Mouse (Mus musculus): ENCODE results near the gene Map3k5. TPM values are rescaled to one million over a fixed set of nuclear protein-coding genes. Genes with fewer than 3 reads are reported as not detected.

Map3k5 gene
- polyA plus RNA-seq, 1 experiment from 2014 or later = 0.99 TPM

DNA sequence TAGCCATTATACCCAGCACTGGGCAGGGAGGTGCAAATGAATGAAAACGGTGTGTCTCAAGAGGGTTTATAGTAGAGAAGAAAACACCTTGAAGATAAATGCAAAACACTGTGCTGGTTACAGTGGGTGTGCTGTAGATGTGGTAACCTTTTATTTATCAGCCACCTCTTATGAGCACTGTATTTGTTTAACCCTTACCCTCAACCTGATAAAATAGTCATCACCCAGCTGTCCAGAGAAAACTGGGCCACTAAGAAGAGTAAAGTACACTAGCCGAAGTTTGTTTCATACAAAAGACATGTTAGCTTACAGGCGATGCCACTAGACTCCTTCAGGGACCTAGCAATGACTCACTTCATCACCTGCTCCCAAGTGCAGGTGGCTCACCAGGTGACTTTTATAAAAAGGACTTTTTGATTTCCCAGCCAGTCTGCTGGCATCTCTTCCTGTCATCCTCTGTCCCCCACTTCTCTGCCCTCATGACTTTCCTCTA is 235.0 kb downstream of the Map3k5 start:
- 88% methylated on average over 3 of the region's 3 CpGs for WGBS
- H3K27me3 ChIP-seq (ENCODE audit: control insufficient read depth, insufficient read depth, low read length) = no peaks in the 10 kb centered on the region

DNA sequence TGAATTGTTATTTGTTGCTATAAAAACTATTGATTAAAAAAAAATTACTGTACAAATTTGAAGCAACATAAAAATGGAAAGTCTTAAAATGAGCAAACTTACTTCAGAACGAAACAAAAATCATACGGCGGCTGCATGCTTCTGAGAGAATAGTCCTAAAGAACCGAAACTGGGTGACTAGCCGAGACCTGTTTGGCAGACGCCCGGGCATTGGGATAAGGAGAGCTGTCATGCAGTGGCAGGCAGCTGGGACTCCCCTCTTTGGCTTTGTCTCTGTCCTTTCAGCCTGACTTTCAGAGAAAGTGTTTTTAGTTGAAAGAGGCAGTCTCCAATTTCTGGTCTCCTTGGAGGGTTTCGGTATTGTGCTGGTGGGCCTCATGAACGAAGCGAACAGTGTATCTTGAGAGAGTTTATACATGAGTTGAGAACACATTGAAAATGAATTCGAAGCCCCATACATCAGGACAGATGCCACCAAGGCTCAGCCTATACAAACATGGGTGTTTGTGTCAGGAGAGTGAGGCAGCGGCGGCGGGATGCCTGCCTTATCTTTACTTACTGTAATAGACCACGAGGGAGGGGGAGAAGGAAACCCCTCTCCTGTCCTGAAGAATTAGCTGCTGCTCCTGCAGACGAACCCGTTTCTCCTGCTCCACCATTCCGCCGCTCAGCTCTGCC is 235.8 kb downstream of the Map3k5 start:
- ATAC-seq (ENCODE audit: insufficient number of reproducible peaks, low FRiP score, low TSS enrichment, low read depth) (0 out of 2 replicates have a peak, but pooled peaks have one; percentile 4), DNase-seq (ENCODE audit: low spot score) (no peak)
- WGBS = 35% methylated on average over 17 of the region's 19 CpGs
- Histone ChIP-seq H3K9ac (ENCODE audit: low read length) (no peak overlapping the region), H3K36me3 (ENCODE audit: control insufficient read depth, insufficient read depth, low read length) (no peaks in the 10 kb centered on the region), H3K27ac (replicated peaks; ENCODE audit: low read depth, low read length) (no peak overlapping the region), H3K9me3 (ENCODE audit: control insufficient read depth, low read length) (no peaks in the 10 kb centered on the region), H3K4me1 (ENCODE audit: control insufficient read depth, insufficient read depth, low read length) (no peaks in the 10 kb centered on the region), H3K27me3 (ENCODE audit: control insufficient read depth, insufficient read depth, low read length) (no peaks in the 10 kb centered on the region), H3K4me2 (ENCODE audit: low read depth, severe bottlenecking) (peak overlapping the region; percentile 24), H3K4me3 (ENCODE audit: low read depth, low read length) (no peak overlapping the region)

More for the DNA sequence above, 235.0 kb downstream of the Map3k5 start:
- H3K36me3 ChIP-seq (ENCODE audit: control insufficient read depth, insufficient read depth, low read length) = no peaks in the 10 kb centered on the region
- H3K4me2 ChIP-seq (ENCODE audit: low read depth, severe bottlenecking) = no peak overlapping the region
- DNase-seq (ENCODE audit: low spot score) = no peak
- no peak for ATAC-seq (ENCODE audit: insufficient number of reproducible peaks, low FRiP score, low TSS enrichment, low read depth)
- no peaks in the 10 kb centered on the region for H3K4me1 ChIP-seq (ENCODE audit: control insufficient read depth, insufficient read depth, low read length)
- no peak overlapping the region for H3K27ac ChIP-seq (replicated peaks; ENCODE audit: low read depth, low read length)
- no peak overlapping the region for H3K9ac ChIP-seq (ENCODE audit: low read length)
- H3K4me3 ChIP-seq (ENCODE audit: low read depth, low read length) = no peak overlapping the region
- H3K9me3 ChIP-seq (ENCODE audit: control insufficient read depth, low read length) = no peaks in the 10 kb centered on the region

DNA sequence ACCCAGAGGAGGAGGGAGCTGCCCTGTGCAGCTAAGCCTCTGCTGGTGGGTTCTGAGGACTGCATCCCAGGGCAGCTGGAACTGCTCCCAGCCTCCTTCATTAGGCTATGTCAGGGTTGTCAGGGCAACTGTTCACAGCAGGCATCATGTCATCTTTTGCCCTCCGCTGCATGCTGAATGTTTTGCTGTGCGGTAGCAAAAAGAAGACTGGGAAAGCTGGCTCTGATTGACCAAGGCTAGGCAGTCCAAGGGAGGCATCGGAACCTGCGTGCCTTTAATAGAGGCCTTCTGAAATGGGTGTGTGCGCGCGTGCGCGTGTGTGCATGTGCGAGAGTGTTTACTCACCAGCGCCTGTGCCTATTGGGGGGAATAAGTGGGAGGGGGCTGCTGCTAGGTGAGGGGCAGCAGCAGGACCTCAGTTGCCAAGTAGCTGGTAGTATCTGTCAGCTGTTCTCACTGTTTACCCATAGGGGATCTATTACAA is 236.4 kb downstream of the Map3k5 start:
- peak; percentile 91 for ATAC-seq (ENCODE audit: insufficient number of reproducible peaks, low FRiP score, low TSS enrichment, low read depth)
- H3K4me2 ChIP-seq (ENCODE audit: low read depth, severe bottlenecking) = peak overlapping the region; percentile 24
- H3K36me3 ChIP-seq (ENCODE audit: control insufficient read depth, insufficient read depth, low read length) = no peaks in the 10 kb centered on the region
- 51% methylated on average over 11 of the region's 11 CpGs for WGBS
- H3K4me1 ChIP-seq (ENCODE audit: control insufficient read depth, insufficient read depth, low read length) = no peaks in the 10 kb centered on the region
- H3K27me3 ChIP-seq (ENCODE audit: control insufficient read depth, insufficient read depth, low read length) = no peaks in the 10 kb centered on the region
- H3K9ac ChIP-seq (ENCODE audit: low read length) = no peak overlapping the region
- no peaks in the 10 kb centered on the region for H3K9me3 ChIP-seq (ENCODE audit: control insufficient read depth, low read length)
- H3K27ac ChIP-seq (replicated peaks; ENCODE audit: low read depth, low read length) = no peak overlapping the region
- no peak overlapping the region for H3K4me3 ChIP-seq (ENCODE audit: low read depth, low read length)
- DNase-seq (ENCODE audit: low spot score) = peak; percentile 80

DNA sequence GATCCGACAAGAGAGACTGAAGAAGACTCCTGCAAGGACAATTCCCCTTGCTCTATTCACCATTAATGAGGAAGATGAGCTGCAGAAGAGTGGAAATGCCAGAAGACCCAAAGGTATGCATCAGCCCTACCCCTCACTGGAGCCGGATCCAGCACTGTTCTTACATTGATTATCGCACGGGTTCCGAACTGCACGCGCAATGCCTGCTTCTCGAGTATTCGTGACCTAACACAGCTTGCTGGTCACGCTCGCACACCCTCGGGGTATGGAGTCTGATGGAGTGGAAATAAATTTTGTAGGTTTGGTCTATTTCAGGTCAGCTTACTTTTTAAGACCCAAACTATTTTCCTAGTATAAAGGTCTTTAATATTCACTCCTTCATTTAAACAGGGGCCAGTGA is 236.9 kb downstream of the Map3k5 start:
- Histone ChIP-seq H3K9me3 (ENCODE audit: control insufficient read depth, low read length) (no peaks in the 10 kb centered on the region), H3K4me3 (ENCODE audit: low read depth, low read length) (no peak overlapping the region), H3K27ac (replicated peaks; ENCODE audit: low read depth, low read length) (no peak overlapping the region), H3K9ac (ENCODE audit: low read length) (no peak overlapping the region), H3K27me3 (ENCODE audit: control insufficient read depth, insufficient read depth, low read length) (no peaks in the 10 kb centered on the region), H3K4me1 (ENCODE audit: control insufficient read depth, insufficient read depth, low read length) (no peaks in the 10 kb centered on the region), H3K36me3 (ENCODE audit: control insufficient read depth, insufficient read depth, low read length) (no peaks in the 10 kb centered on the region), H3K4me2 (ENCODE audit: low read depth, severe bottlenecking) (no peak overlapping the region)
- no peak for ATAC-seq (ENCODE audit: insufficient number of reproducible peaks, low FRiP score, low TSS enrichment, low read depth)
- 87% methylated on average over 12 of the region's 12 CpGs for WGBS
- DNase-seq (ENCODE audit: low spot score) = no peak

DNA sequence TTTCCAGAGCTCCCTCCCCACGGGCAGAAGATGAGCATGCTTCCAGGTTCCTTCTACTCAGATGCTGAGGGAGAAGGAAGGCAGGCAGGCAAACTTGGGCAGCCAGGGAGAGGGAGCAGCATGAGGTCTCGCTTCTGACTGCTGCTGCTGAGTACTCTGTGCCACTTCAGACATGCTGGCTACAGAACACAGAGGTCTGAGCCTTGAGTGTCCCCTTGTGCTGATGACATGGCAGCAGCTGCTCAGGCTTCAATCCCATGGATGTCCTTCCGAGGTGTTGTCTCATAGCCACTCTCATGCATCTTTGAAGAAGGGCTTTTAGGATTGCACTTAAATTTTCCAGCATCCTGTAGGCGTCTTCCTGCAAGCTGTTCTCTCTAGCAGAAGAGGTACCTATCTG is 237.5 kb downstream of the Map3k5 start:
- Histone ChIP-seq H3K4me2 (ENCODE audit: low read depth, severe bottlenecking) (no peak overlapping the region), H3K4me3 (ENCODE audit: low read depth, low read length) (no peak overlapping the region), H3K27me3 (ENCODE audit: control insufficient read depth, insufficient read depth, low read length) (no peaks in the 10 kb centered on the region), H3K9me3 (ENCODE audit: control insufficient read depth, low read length) (no peaks in the 10 kb centered on the region), H3K4me1 (ENCODE audit: control insufficient read depth, insufficient read depth, low read length) (no peaks in the 10 kb centered on the region), H3K9ac (ENCODE audit: low read length) (no peak overlapping the region), H3K36me3 (ENCODE audit: control insufficient read depth, insufficient read depth, low read length) (no peaks in the 10 kb centered on the region), H3K27ac (replicated peaks; ENCODE audit: low read depth, low read length) (no peak overlapping the region)
- WGBS = 62% methylated on average over 4 of the region's 4 CpGs
- ATAC-seq (ENCODE audit: insufficient number of reproducible peaks, low FRiP score, low TSS enrichment, low read depth) (no peak), DNase-seq (ENCODE audit: low spot score) (no peak)

DNA sequence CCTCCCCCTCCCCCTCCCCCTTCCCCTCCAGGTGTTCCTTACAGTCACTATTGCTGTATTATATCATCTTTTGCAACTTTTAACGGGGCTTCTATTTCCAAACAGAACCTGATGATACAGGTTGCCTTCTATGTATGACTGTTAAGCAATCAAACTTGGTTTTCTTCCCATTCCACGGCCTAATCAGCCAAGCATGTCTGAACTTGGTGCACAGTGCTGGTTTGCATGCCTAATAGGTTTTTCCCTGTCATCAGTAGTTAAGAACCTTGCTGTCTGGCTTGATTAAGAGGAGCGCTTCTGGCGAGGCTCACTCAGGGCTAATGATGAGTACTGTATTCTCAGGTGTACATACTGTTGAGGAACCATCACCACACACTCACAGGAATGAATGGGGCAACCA is 239.5 kb downstream of the Map3k5 start:
- H3K4me3 ChIP-seq (ENCODE audit: low read depth, low read length) = no peak overlapping the region
- H3K27ac ChIP-seq (replicated peaks; ENCODE audit: low read depth, low read length) = no peak overlapping the region
- H3K9me3 ChIP-seq (ENCODE audit: control insufficient read depth, low read length) = no peaks in the 10 kb centered on the region
- no peak overlapping the region for H3K4me2 ChIP-seq (ENCODE audit: low read depth, severe bottlenecking)
- H3K36me3 ChIP-seq (ENCODE audit: control insufficient read depth, insufficient read depth, low read length) = no peaks in the 10 kb centered on the region
- no peak for ATAC-seq (ENCODE audit: insufficient number of reproducible peaks, low FRiP score, low TSS enrichment, low read depth)
- H3K4me1 ChIP-seq (ENCODE audit: control insufficient read depth, insufficient read depth, low read length) = no peaks in the 10 kb centered on the region
- 84% methylated on average over 4 of the region's 4 CpGs for WGBS
- no peak overlapping the region for H3K9ac ChIP-seq (ENCODE audit: low read length)
- DNase-seq (ENCODE audit: low spot score) = no peak
- no peaks in the 10 kb centered on the region for H3K27me3 ChIP-seq (ENCODE audit: control insufficient read depth, insufficient read depth, low read length)

DNA sequence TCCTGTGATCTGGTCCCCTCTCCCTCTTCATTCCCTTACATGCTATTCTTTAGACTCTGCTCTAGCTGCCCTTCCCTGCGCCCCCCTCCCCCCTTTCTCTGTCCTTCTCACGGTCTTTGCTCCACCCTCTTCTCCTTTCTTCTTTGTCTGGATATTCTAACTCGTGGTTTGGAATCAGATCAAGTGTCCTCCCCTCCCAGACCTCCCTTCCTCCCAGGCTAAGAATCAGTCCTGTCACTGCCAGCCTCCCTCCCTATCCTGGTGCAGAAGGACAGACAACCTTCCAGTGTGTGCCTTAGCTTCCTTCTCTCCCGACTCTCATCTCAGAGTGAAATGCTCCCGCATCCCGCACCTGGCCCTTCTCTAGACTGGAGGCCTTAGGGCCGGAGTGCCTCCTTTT is 241.8 kb downstream of the Map3k5 start:
- H3K4me3 ChIP-seq (ENCODE audit: low read depth, low read length) = no peak overlapping the region

DNA sequence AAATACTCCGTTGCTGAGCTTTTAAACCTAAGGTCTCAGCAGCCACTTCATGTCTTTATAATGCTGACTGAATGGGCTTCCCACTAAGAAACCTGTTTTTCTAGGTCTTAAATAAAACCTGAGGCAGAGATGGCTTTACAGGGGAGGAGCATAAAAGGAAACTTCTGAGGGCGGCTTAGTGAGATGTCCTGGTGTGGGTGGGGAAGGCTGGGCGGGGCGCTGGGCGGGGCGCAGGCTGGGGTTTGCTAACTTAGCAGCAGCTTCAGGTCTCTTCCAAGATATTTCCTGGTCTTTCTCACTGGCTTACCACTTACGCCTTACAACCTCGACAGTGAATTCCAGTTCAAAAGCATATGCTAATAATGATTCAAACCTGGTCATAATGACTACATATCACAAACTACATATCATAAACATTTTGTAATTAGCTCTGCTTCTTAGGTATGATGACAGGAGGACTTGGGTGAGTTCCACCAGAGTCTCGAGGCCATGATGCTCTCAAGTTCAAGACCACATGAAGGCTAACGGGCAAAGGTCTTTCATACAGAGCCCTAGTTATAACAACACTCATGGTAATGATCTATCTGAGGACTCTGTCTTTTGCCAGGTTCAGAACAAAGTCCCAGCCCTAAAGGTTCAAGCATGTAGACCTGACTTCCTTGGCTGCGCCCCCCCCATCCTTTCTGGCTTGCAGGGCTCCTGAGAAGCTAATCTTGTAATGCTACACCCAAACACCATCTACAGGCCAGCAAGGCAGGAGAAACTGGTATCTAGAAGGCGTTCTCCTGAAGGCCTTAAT is 244.7 kb downstream of the Map3k5 start:
- Histone ChIP-seq H3K4me3 (ENCODE audit: low read depth, low read length) (no peak overlapping the region), H3K4me1 (ENCODE audit: control insufficient read depth, insufficient read depth, low read length) (0 out of 2 replicates have a peak, but pooled peaks cover 2% of the 10 kb centered on the region), H3K4me2 (ENCODE audit: low read depth, severe bottlenecking) (no peak overlapping the region), H3K27me3 (ENCODE audit: control insufficient read depth, insufficient read depth, low read length) (no peaks in the 10 kb centered on the region), H3K9ac (ENCODE audit: low read length) (no peak overlapping the region), H3K9me3 (ENCODE audit: control insufficient read depth, low read length) (no peaks in the 10 kb centered on the region), H3K27ac (replicated peaks; ENCODE audit: low read depth, low read length) (no peak overlapping the region), H3K36me3 (ENCODE audit: control insufficient read depth, insufficient read depth, low read length) (no peaks in the 10 kb centered on the region)
- WGBS = 34% methylated on average over 12 of the region's 12 CpGs
- DNase-seq (ENCODE audit: low spot score) = no peak
- no peak for ATAC-seq (ENCODE audit: insufficient number of reproducible peaks, low FRiP score, low TSS enrichment, low read depth)

More for the DNA sequence above, 241.8 kb downstream of the Map3k5 start:
- Histone ChIP-seq H3K9me3 (ENCODE audit: control insufficient read depth, low read length) (no peaks in the 10 kb centered on the region), H3K9ac (ENCODE audit: low read length) (no peak overlapping the region), H3K4me2 (ENCODE audit: low read depth, severe bottlenecking) (no peak overlapping the region), H3K27ac (replicated peaks; ENCODE audit: low read depth, low read length) (no peak overlapping the region), H3K36me3 (ENCODE audit: control insufficient read depth, insufficient read depth, low read length) (no peaks in the 10 kb centered on the region), H3K4me1 (ENCODE audit: control insufficient read depth, insufficient read depth, low read length) (0 out of 2 replicates have a peak, but pooled peaks cover under 1% of the 10 kb centered on the region), H3K27me3 (ENCODE audit: control insufficient read depth, insufficient read depth, low read length) (no peaks in the 10 kb centered on the region)
- 74% methylated on average over 7 of the region's 7 CpGs for WGBS
- DNase-seq (ENCODE audit: low spot score) (no peak), ATAC-seq (ENCODE audit: insufficient number of reproducible peaks, low FRiP score, low TSS enrichment, low read depth) (no peak)
